Comparison of ENCODE assay signal across 8 mouse cellular contexts in the genomic region with DNA sequence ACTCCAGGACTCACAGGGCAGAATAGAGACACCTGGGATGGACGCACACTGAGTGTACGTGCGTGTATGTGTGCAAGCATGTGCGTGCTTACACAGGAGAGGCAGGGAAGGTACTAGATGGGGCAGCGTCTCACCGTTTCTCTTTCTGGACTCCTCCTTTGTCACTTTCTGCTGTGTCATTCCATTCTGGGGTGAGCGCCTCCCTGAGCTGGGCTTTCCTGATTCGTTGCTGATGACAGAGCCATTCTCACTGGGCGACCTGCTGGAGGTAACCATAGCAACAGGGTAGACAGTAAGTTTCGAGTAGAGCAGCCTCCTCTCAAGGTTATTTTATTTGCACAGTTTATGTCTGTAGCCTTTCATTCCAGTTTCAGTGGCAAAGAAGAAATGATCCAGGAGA.
A peak's percentile ranks its signal among the peaks of the same experiment; 100 is the strongest.
DNase-seq lines count a peak whose midpoint lies in the region; ATAC-seq and TF ChIP-seq lines count a peak whose summit lies in the region.
"Had no signal": no experiment of that assay in that cellular context is flagged by ENCODE, and none has a peak within 500 bp of the region (broad histone marks: within the 10 kb centered on the region; RNA-seq: fewer than 3 reads in every experiment).

No protein-coding gene starts in this region.

- no peak overlapping the region for H3K9ac ChIP-seq in MEL (ENCODE audit: control insufficient read depth, low read depth, low read length, poor library complexity, severe bottlenecking)
- peak overlapping the region; percentile 22; the same call in 1 of the 2 replicates for H3K9ac ChIP-seq in forebrain, embryonic 16.5 days (replicated peaks; ENCODE audit: low read depth, low read length)

- WGBS in forebrain, embryonic 16.5 days, result 19% methylated on average over 10 of the region's 10 CpGs

- no peak for TF ChIP-seq POLR2A in MEL (IDR thresholded peaks at IDR 0.05; ENCODE audit: control insufficient read depth in 1 of 2, insufficient read depth in 1 of 2, low read depth in 1 of 2, low read length in 2 of 2, poor library complexity in 1 of 2)

- no peak for TF ChIP-seq CTCF in MEL (IDR thresholded peaks at IDR 0.05 in 2 of 3, conservative IDR thresholded peaks at IDR 0.05 in 1 of 3; ENCODE audit: control insufficient read depth in 1 of 3, insufficient read depth in 1 of 3, low read depth in 2 of 3, low read length in 3 of 3, poor library complexity in 1 of 3, severe bottlenecking in 1 of 3)

- H3K4me2 ChIP-seq in forebrain, embryonic 16.5 days (ENCODE audit: low read length), result peak overlapping the region; percentile 13; the same call in 1 of the 2 replicates

- H3K4me3 ChIP-seq in MEL (ENCODE audit: control insufficient read depth in 1 of 2, insufficient read depth in 1 of 2, low read depth in 2 of 2, low read length in 2 of 2), result no peak overlapping the region
- H3K4me3 ChIP-seq in forebrain, embryonic 16.5 days (replicated peaks; ENCODE audit: low read length), result no peak overlapping the region
- H3K4me3 ChIP-seq: erythroblast, embryonic 14.5 days had no signal

- DNase-seq in MEL (ENCODE audit: low read depth, low spot score), result peak; percentile 78
- DNase-seq in adrenal gland, postnatal 10 days, result peak; percentile 28
- DNase-seq in left cerebral cortex, postnatal 36 days (ENCODE audit: low spot score in 2 of 2), result peak; percentile 63 to 66
- DNase-seq in telencephalon, adult 2 months (ENCODE audit: low read depth, low spot score), result peak; percentile 89
- no peak for DNase-seq in lung, postnatal 10 days
- no peak for DNase-seq in cerebellum, adult 18-20 months

- TF ChIP-seq EP300 in MEL (IDR thresholded peaks at IDR 0.05; ENCODE audit: low read depth in 1 of 2, low read length in 2 of 2), result no peak

- no peaks in the 10 kb centered on the region for H3K79me2 ChIP-seq in MEL (ENCODE audit: control insufficient read depth, insufficient read depth, low read length, poor library complexity)

- intact Hi-C loops in left cerebral cortex, postnatal 36 days (cut with DNase I), result no loop called here

- peak; percentile 89 for ATAC-seq in forebrain, embryonic 16.5 days

- no peaks in the 10 kb centered on the region; a peak in 1 of 4 replicates for H3K27me3 ChIP-seq in MEL (ENCODE audit: control insufficient read depth in 1 of 2, insufficient read depth in 2 of 2, low read length in 2 of 2)
- H3K27me3 ChIP-seq in forebrain, embryonic 16.5 days (replicated peaks; ENCODE audit: control insufficient read depth, insufficient read depth, low read length), result no peaks in the 10 kb centered on the region

- no peaks in the 10 kb centered on the region; a peak in 1 of 4 replicates for H3K36me3 ChIP-seq in MEL (ENCODE audit: control insufficient read depth in 1 of 2, insufficient read depth in 2 of 2, low read length in 2 of 2)
- peaks cover 6% of the 10 kb centered on the region for H3K36me3 ChIP-seq in forebrain, embryonic 16.5 days (ENCODE audit: control insufficient read depth, insufficient read depth)

- peaks cover 0 to 5% of the 10 kb centered on the region in 2 experiments; a peak in 1 of 4 replicates for H3K4me1 ChIP-seq in MEL (ENCODE audit: control insufficient read depth in 1 of 2, insufficient read depth in 2 of 2, low read length in 2 of 2)
- peaks cover 12% of the 10 kb centered on the region for H3K4me1 ChIP-seq in forebrain, embryonic 16.5 days (replicated peaks; ENCODE audit: control insufficient read depth, insufficient read depth, low read length)

- H3K27ac ChIP-seq in MEL (ENCODE audit: control insufficient read depth, low read depth, low read length), result no peak overlapping the region
- peak overlapping the region; percentile 41; the same call in 1 of the 2 replicates for H3K27ac ChIP-seq in forebrain, embryonic 16.5 days (ENCODE audit: low read length)

- H3K9me3 ChIP-seq in MEL (replicated peaks; ENCODE audit: insufficient read depth, low read length), result no peaks in the 10 kb centered on the region
- no peaks in the 10 kb centered on the region for H3K9me3 ChIP-seq in forebrain, embryonic 16.5 days (ENCODE audit: control insufficient read depth, low read length)

- TF ChIP-seq RAD21 in MEL (IDR thresholded peaks at IDR 0.05; ENCODE audit: low read depth, low read length), result no peak

TF ChIP-seq in MEL, 35 proteins besides CTCF, POLR2A, EP300 and RAD21:
- TF ChIP-seq ZC3H11A (IDR thresholded peaks at IDR 0.05; ENCODE audit: low read depth, low read length) (no peak), SMC3 (IDR thresholded peaks at IDR 0.05; ENCODE audit: low read depth, low read length) (no peak), MYC (IDR thresholded peaks at IDR 0.05; ENCODE audit: low read depth, low read length) (no peak), JUND (IDR thresholded peaks at IDR 0.05; ENCODE audit: low read depth, low read length) (no peak), MEF2A (IDR thresholded peaks at IDR 0.05; ENCODE audit: extremely low read depth, insufficient replicate concordance, low read depth, low read length, poor library complexity, severe bottlenecking) (no peak), ZNF384 (IDR thresholded peaks at IDR 0.05; ENCODE audit: low read depth, low read length) (no peak), NRF1 (IDR thresholded peaks at IDR 0.05; ENCODE audit: insufficient read depth, low read depth, low read length, poor library complexity, severe bottlenecking) (no peak), MAFK (IDR thresholded peaks at IDR 0.05; ENCODE audit: borderline replicate concordance, low read depth, low read length) (no peak), ELF1 (IDR thresholded peaks at IDR 0.05; ENCODE audit: low read depth, low read length) (no peak), BHLHE40 (IDR thresholded peaks at IDR 0.05; ENCODE audit: borderline replicate concordance, low read depth, low read length) (no peak), TAL1 (IDR thresholded peaks at IDR 0.05; ENCODE audit: low read length) (no peak), NELFE (IDR thresholded peaks at IDR 0.05; ENCODE audit: low read depth, low read length) (no peak), E2F4 (IDR thresholded peaks at IDR 0.05; ENCODE audit: borderline replicate concordance, low read depth, low read length) (no peak), GATA1 (IDR thresholded peaks at IDR 0.05; ENCODE audit: low read depth, low read length) (no peak), KAT2A (conservative IDR thresholded peaks at IDR 0.05; ENCODE audit: low read depth, low read length) (no peak)

Comparison
In these comparisons a context has a peak if more than half of its experiments do, and no peak if none do; other contexts are left out.
1. DNase-seq: peak in MEL (single experiment), adrenal gland, postnatal 10 days (single experiment), left cerebral cortex, postnatal 36 days (2 of 2) and telencephalon, adult 2 months (single experiment); none in lung, postnatal 10 days (single experiment) and cerebellum, adult 18-20 months (0 of 2).